Mouse (Mus musculus) A20 (cell line): ENCODE measurements around the gene Chaf1a.

ENCODE experiments used
- DNase-seq: peaks from one replicate; pipeline ENCODE4 v3.0.0-alpha.2; 2011; ENCODE audit warnings: low read depth, low spot score

Chaf1a gene

GRCm38 (mm10) chr17:56119431-56119830, 79.2 kb downstream of the Chaf1a start:
- no peak for DNase-seq

GRCm38 (mm10) chr17:56119981-56120880, 80.0 kb downstream of the Chaf1a start:
- DNase-seq, result no peak

GRCm38 (mm10) chr17:56121826-56122225, 81.6 kb downstream of the Chaf1a start, which contains the start of gene Lrg1:
Gene Lrg1, minus strand, starts transcription at chr17:56122001.
- DNase-seq, result no peak
